Mouse (Mus musculus) T-cell, adult 66 days (primary cell): ENCODE data around the gene Uqcrc1. TPM values are rescaled to one million over a fixed set of nuclear protein-coding genes. Genes with fewer than 3 reads are reported as not detected.

ENCODE experiments used
- total RNA-seq, 2 experiments: library from RNA; stranded (reverse); gene quantifications; 3 replicates in 1 of 2; 4 replicates in 1 of 2; pipeline ENCODE4 v1.2.4; 2023

Gene Uqcrc1
- total RNA-seq: 100 to 1,000 TPM; 179 to 187 TPM

GRCm38 (mm10) chr9:108936418-108937364 is at the start of gene Uqcrc1:
Uqcrc1 (plus strand) TSS chr9:108936633.

DNA sequence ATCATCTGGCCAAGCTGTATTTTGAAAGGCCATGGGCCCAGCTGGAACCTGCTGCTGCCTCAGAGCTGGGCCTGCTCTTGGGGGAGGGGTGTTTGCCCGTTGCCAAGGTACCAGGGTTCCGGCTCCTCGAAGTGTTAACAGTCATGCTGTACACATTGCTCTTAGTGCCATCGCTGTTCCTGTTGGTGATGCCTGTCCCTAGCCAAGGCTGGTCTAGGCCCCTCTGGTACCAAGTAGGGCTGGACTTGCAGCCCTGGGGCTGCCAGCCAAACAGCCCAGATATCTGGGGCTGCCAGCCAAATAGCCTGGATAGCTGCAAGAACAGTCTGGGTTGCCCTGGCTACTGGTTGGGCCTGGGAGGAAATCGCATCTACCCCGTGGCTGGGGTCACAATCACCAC is 21.9 kb upstream of the Uqcrc1 start, which contains the start of gene Tmem89:
Gene Tmem89, plus strand, starts transcription at position 129 of the 400 bp plus-strand sequence.

DNA sequence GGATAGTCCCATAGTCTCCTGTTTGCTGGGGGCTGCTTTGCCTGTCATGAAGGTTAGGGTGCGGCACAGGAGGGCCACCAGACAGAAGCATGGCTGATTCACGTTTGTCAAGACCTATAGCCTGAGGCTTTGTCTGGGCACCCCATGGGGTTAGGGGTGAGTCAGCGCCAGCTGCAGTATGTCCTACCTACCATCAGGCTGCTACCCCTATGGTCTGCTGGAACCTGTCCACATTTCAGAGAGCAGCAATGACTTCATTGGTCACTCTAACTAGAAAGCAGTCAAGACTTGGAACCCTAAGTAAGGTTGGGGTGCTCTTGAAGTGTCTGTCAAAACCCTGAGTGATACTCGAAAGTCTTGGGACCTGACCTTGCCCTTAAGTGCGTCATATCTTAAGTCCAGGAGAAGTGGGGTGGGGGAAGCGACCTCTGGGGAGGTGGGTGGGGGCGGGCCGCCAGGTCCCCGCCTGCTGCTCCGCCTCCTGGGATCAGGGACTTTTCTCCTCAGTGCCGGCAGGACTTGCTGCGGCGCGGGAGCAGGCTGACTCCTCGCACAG is 16.7 kb downstream of the Uqcrc1 start, which contains the start of gene Col7a1:
Gene Col7a1, plus strand, starts transcription at position 506 of the 556 bp plus-strand sequence.

GRCm38 (mm10) chr9:108985710-108986109 is 49.3 kb downstream of the Uqcrc1 start, which contains the start of gene Ucn2:
Ucn2 (plus strand) TSS chr9:108986010.

GRCm38 (mm10) chr9:108991428-108992084 is 55.1 kb downstream of the Uqcrc1 start, which contains the start of gene Pfkfb4:
Pfkfb4 (plus strand) TSS chr9:108991778.

Other genes with a start within 250 kb of the Uqcrc1 start
- gene Prkar2a, start 247.3 kb upstream of the Uqcrc1 start, total RNA-seq: 10 to 100 TPM; 12.4 to 14.4 TPM
- gene Ip6k2, start 152.8 kb upstream of the Uqcrc1 start, total RNA-seq: 10 to 100 TPM; 72.5 to 85.3 TPM
- gene Nckipsd, start 128.3 kb upstream of the Uqcrc1 start, total RNA-seq: 10 to 100 TPM; 12.6 to 12.7 TPM
- under 1 TPM in 1 of 2 experiments, not detected in 1; 0.06 TPM for gene Celsr3, start 110.3 kb upstream of the Uqcrc1 start, total RNA-seq
- 10 to 100 TPM; 20.2 to 20.6 TPM for gene Slc26a6, start 83.3 kb upstream of the Uqcrc1 start, total RNA-seq
- 1 to 10 TPM; 1.7 to 2.2 TPM for gene Tmem89, start 22.0 kb upstream of the Uqcrc1 start, total RNA-seq
- gene Col7a1, start 17.0 kb downstream of the Uqcrc1 start, total RNA-seq: 1 to 10 TPM; 3.8 to 5.5 TPM
- gene Ucn2, start 49.4 kb downstream of the Uqcrc1 start, total RNA-seq: not detected
- 10 to 100 TPM; 14.0 to 15.2 TPM for gene Pfkfb4, start 55.1 kb downstream of the Uqcrc1 start, total RNA-seq
- gene Shisa5, start 101.9 kb downstream of the Uqcrc1 start, total RNA-seq: 1,000 to 10,000 TPM; 2,642 to 2,894 TPM
- gene Trex1, start 123.1 kb downstream of the Uqcrc1 start, total RNA-seq: 10 to 100 TPM; 15.0 to 18.6 TPM
- gene Atrip, start 137.5 kb downstream of the Uqcrc1 start, total RNA-seq: 10 to 100 TPM; 37.6 to 38.0 TPM
- gene Ccdc51, start 145.9 kb downstream of the Uqcrc1 start, total RNA-seq: 10 to 100 TPM in 1 of 2 experiments, 1 to 10 TPM in 1; 8.0 to 12.0 TPM
- 100 to 1,000 TPM; 310 to 372 TPM for gene Tma7, start 146.0 kb downstream of the Uqcrc1 start, total RNA-seq
- gene Plxnb1, start 158.8 kb downstream of the Uqcrc1 start, total RNA-seq: 1 to 10 TPM; 2.6 to 4.7 TPM
- not detected for gene Fbxw21, start 225.4 kb downstream of the Uqcrc1 start, total RNA-seq